Mouse (Mus musculus) forebrain, embryonic 12.5 days (tissue): ENCODE measurements around the gene Gm4312. TPM values are rescaled to one million over a fixed set of nuclear protein-coding genes. Genes with fewer than 3 reads are reported as not detected.
"Not testable (repeated sequence)": the region's sequence is repeated elsewhere in the genome, so short reads cannot be mapped to it uniquely, and the experiment has no call there.

ENCODE experiments used
- ATAC-seq: fragments of 200-750 bp; cut with Nextera tagmentation; 2 replicates; pipeline ENCODE4 v1.8.0; 2017; ENCODE audit warnings: moderate TSS enrichment; ENCODE audit not compliant: low FRiP score
- H3K27ac ChIP-seq: fragments of 300-500 bp; sonication (generic); 2 replicates; pipeline ENCODE4 v1.5.1; 2016; ENCODE audit warnings: mild to moderate bottlenecking
- H3K27me3 ChIP-seq: fragments of 300-500 bp; sonication (generic); 2 replicates; pipeline ENCODE4 v1.6.1; 2016; ENCODE audit warnings: mild to moderate bottlenecking
- H3K36me3 ChIP-seq: fragments of 300-500 bp; sonication (generic); replicated peaks from 2 replicates; pipeline ENCODE4 v1.6.1; 2016; ENCODE audit warnings: mild to moderate bottlenecking
- H3K4me1 ChIP-seq: fragments of 300-500 bp; sonication (generic); 2 replicates; pipeline ENCODE4 v1.6.1; 2016
- H3K4me2 ChIP-seq: fragments of 300-500 bp; sonication (generic); 2 replicates; pipeline ENCODE4 v1.6.1; 2016; ENCODE audit warnings: mild to moderate bottlenecking, moderate library complexity
- H3K4me3 ChIP-seq: fragments of 300-500 bp; sonication (generic); replicated peaks from 2 replicates; pipeline ENCODE4 v1.5.1; 2016; ENCODE audit warnings: mild to moderate bottlenecking
- H3K9ac ChIP-seq: fragments of 300-500 bp; sonication (generic); 2 replicates; pipeline ENCODE4 v1.6.1; 2016; ENCODE audit warnings: mild to moderate bottlenecking
- H3K9me3 ChIP-seq: fragments of 300-500 bp; sonication (generic); 2 replicates; pipeline ENCODE4 v1.6.1; 2016
- WGBS: fragments of 180-500 bp; shearing (Covaris S2); methylation state at CpG from one replicate; pipeline ENCODE4 v1.1.7; 2016; 5-methylcytosine and 5-hydroxymethylcytosine counted together
- polyA plus RNA-seq: library from polyadenylated mRNA; unstranded; fragments of >200 nt; fragmentation: Nextera tagmentation; extraction: Ambion mirVana; gene quantifications from 2 replicates; pipeline ENCODE4 v1.2.1, GENCODE M21; 2016

The Gm4312 gene
- not detected in 2 replicates for polyA plus RNA-seq

GRCm38 (mm10) chr10:100382460-100382859 lies at the start of gene Gm4312:
Gene Gm4312, minus strand, starts transcription at chr10:100382560.
- not testable (repeated sequence) for H3K9ac ChIP-seq, H3K27me3 ChIP-seq, H3K4me2 ChIP-seq, H3K4me3 ChIP-seq, ATAC-seq, H3K4me1 ChIP-seq, H3K27ac ChIP-seq, H3K9me3 ChIP-seq, H3K36me3 ChIP-seq
- WGBS, result no CpG with 5 or more reads among the region's 2 CpGs

GRCm38 (mm10) chr10:100427592-100427991 lies 45.2 kb upstream of the Gm4312 start:
- Histone ChIP-seq H3K9ac (no peak overlapping the region), H3K9me3 (no peaks in the 10 kb centered on the region), H3K4me2 (no peak overlapping the region), H3K36me3 (no peaks in the 10 kb centered on the region), H3K27ac (no peak overlapping the region), H3K27me3 (no peaks in the 10 kb centered on the region), H3K4me1 (no peaks in the 10 kb centered on the region), H3K4me3 (no peak overlapping the region)
- ATAC-seq, result no peak
- WGBS, result 90% methylated on average over 2 of the region's 2 CpGs

DNA sequence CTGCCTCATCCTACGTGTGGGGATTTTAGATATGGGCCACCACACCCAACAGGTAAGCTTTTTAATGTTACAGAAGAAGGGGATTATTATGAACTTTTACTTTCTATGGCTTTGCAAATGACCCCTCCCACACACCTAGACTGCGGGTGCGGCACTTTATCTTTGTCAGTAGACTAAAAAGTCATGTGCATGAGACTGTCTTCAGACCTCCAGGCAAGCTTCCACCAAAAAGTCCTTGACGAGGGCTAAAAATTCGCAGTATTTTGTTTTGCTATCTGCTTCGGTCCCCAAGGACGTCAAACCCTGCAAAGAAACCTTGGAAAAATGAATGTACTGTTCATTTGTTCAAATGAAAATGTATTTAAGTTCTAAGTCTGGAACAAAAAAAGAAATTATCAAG lies 33.2 kb upstream of the Gm4312 start:
- no peak overlapping the region for H3K4me3 ChIP-seq
- no peak overlapping the region for H3K27ac ChIP-seq
- ATAC-seq, result no peak
- no peaks in the 10 kb centered on the region for H3K4me1 ChIP-seq
- no peak overlapping the region for H3K9ac ChIP-seq
- WGBS, result 92% methylated on average over 7 of the region's 7 CpGs
- no peaks in the 10 kb centered on the region for H3K27me3 ChIP-seq
- H3K36me3 ChIP-seq, result no peaks in the 10 kb centered on the region
- no peak overlapping the region for H3K4me2 ChIP-seq
- H3K9me3 ChIP-seq, result no peaks in the 10 kb centered on the region

DNA sequence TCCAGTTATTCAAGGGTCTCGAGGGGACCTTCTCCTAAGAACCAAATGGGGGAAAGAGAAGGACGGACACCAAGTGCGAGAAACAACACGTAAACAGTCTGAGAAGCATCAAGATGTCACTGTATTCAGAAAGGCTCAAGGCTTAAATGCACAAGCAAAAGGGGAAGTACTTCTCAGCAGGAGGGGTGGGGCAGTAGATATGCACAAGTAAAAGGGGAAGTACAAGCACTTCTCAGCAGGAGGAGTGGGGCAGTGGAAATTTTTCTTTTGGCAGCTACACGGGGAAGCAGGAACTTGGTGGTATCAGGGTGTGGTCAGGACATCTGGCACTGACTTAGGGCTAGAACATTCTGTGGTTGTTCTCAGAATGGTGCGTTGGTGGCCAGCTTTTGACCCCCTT lies 19.9 kb upstream of the Gm4312 start:
- H3K4me3 ChIP-seq, H3K27ac ChIP-seq, H3K36me3 ChIP-seq, H3K9ac ChIP-seq, ATAC-seq, H3K4me2 ChIP-seq, H3K27me3 ChIP-seq, H3K4me1 ChIP-seq, H3K9me3 ChIP-seq: not testable (repeated sequence)
- WGBS, result 87% methylated on average over 6 of the region's 6 CpGs

DNA sequence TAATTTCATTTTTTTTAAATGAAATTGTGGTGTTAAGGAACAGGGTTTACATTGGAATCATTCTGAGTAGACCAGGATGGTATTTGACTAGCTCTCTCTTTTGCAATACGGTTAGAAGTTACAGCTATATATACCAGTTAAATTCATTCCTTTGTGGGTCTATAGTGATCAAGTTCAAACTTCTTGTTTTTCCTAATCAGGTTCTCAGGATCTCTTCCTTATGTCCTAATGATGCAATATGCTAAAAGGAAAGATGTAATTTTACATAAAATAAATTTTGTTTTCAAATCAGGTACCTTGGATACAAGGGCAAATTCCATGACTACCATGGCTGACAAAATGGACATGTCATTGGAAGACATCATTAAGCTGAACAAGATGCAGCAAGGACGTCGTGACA lies 21.3 kb downstream of the Gm4312 start, which contains the start of gene Gm4307:
Gene Gm4307 (plus strand): TSS at position 301 of the 400 bp plus-strand sequence.
- ATAC-seq, H3K27ac ChIP-seq, H3K4me2 ChIP-seq, H3K4me1 ChIP-seq, H3K36me3 ChIP-seq, H3K27me3 ChIP-seq, H3K4me3 ChIP-seq, H3K9me3 ChIP-seq, H3K9ac ChIP-seq: not testable (repeated sequence)
- no CpG with 5 or more reads among the region's 3 CpGs for WGBS

DNA sequence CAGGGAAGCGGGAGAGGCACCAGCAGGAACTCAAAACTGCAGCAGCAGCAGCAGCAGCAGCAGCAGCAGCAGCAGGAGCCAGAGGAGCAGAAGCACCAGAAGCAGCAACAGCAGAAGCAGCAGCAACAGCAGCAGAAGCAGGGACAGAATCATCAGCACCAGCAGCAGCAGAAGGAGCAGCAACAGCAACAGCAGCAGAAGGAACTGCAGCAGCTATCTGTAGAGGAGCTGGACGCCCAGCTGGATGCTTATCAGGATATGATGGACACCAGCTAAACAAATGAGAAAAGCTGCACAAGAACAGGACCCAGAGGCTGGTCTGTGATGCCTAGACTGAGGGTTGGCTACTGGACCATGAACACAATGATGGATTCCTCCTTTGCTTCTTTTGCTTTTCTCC lies 25.5 kb downstream of the Gm4312 start:
- WGBS, result 78% methylated on average over 2 of the region's 2 CpGs
- H3K36me3 ChIP-seq, result not testable (repeated sequence)

DNA sequence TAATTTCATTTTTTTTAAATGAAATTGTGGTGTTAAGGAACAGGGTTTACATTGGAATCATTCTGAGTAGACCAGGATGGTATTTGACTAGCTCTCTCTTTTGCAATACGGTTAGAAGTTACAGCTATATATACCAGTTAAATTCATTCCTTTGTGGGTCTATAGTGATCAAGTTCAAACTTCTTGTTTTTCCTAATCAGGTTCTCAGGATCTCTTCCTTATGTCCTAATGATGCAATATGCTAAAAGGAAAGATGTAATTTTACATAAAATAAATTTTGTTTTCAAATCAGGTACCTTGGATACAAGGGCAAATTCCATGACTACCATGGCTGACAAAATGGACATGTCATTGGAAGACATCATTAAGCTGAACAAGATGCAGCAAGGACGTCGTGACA lies 31.6 kb downstream of the Gm4312 start, which contains the start of gene Gm4305:
Gene Gm4305 (plus strand): TSS at position 301 of the 400 bp plus-strand sequence.
- H3K9ac ChIP-seq, H3K36me3 ChIP-seq, ATAC-seq, H3K4me3 ChIP-seq, H3K4me2 ChIP-seq, H3K27ac ChIP-seq, H3K27me3 ChIP-seq, H3K9me3 ChIP-seq, H3K4me1 ChIP-seq: not testable (repeated sequence)
- WGBS, result no CpG with 5 or more reads among the region's 3 CpGs

More for the DNA sequence above, 25.5 kb downstream of the Gm4312 start:
- ATAC-seq, H3K27ac ChIP-seq, H3K4me3 ChIP-seq, H3K27me3 ChIP-seq, H3K4me1 ChIP-seq, H3K9me3 ChIP-seq, H3K9ac ChIP-seq, H3K4me2 ChIP-seq: not testable (repeated sequence)

DNA sequence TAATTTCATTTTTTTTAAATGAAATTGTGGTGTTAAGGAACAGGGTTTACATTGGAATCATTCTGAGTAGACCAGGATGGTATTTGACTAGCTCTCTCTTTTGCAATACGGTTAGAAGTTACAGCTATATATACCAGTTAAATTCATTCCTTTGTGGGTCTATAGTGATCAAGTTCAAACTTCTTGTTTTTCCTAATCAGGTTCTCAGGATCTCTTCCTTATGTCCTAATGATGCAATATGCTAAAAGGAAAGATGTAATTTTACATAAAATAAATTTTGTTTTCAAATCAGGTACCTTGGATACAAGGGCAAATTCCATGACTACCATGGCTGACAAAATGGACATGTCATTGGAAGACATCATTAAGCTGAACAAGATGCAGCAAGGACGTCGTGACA lies 36.7 kb downstream of the Gm4312 start, which contains the start of gene Gm4303:
Gene Gm4303 (plus strand): TSS at position 301 of the 400 bp plus-strand sequence.
- H3K4me2 ChIP-seq, H3K9ac ChIP-seq, H3K36me3 ChIP-seq, H3K27me3 ChIP-seq, H3K27ac ChIP-seq, H3K9me3 ChIP-seq, H3K4me3 ChIP-seq, ATAC-seq, H3K4me1 ChIP-seq: not testable (repeated sequence)
- WGBS, result no CpG with 5 or more reads among the region's 3 CpGs

DNA sequence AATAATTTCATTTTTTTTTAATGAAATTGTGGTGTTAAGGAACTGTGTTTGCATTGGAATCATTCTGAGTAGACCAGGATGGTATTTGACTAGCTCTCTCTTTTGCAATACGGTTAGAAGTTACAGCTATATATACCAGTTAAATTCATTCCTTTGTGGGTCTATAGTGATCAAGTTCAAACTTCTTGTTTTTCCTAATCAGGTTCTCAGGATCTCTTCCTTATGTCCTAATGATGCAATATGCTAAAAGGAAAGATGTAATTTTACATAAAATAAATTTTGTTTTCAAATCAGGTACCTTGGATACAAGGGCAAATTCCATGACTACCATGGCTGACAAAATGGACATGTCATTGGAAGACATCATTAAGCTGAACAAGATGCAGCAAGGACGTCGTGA lies 41.8 kb downstream of the Gm4312 start, which contains the start of gene Gm4302:
Gene Gm4302 (plus strand): TSS at position 301 of the 400 bp plus-strand sequence.
- not testable (repeated sequence) for H3K9ac ChIP-seq
- WGBS, result no CpG with 5 or more reads among the region's 3 CpGs

DNA sequence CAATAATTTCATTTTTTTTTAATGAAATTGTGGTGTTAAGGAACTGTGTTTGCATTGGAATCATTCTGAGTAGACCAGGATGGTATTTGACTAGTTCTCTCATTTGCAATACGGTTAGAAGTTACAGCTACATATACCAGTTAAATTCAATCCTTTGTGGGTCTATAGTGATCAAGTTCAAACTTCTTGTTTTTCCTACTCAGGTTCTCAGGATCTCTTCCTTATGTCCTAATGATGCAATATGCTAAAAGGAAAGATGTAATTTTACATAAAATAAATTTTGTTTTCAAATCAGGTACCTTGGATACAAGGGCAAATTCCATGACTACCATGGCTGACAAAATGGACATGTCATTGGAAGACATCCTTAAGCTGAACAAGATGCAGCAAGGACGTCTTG lies 47.0 kb downstream of the Gm4312 start, which contains the start of gene Gm4301:
Gene Gm4301 (plus strand): TSS at position 301 of the 400 bp plus-strand sequence.
- H3K4me1 ChIP-seq, ATAC-seq, H3K4me2 ChIP-seq, H3K36me3 ChIP-seq, H3K9me3 ChIP-seq, H3K4me3 ChIP-seq, H3K9ac ChIP-seq, H3K27me3 ChIP-seq, H3K27ac ChIP-seq: not testable (repeated sequence)
- WGBS, result no CpG with 5 or more reads among the region's 2 CpGs

More for the DNA sequence above, 41.8 kb downstream of the Gm4312 start, which contains the start of gene Gm4302:
- H3K4me3 ChIP-seq, H3K9me3 ChIP-seq, H3K36me3 ChIP-seq, H3K4me2 ChIP-seq, H3K4me1 ChIP-seq, H3K27ac ChIP-seq, H3K27me3 ChIP-seq, ATAC-seq: not testable (repeated sequence)

Other genes starting within 250 kb of the Gm4312 start
- not detected in 2 replicates for gene Gm4301, start 46.9 kb downstream of the Gm4312 start, polyA plus RNA-seq
- not detected in 2 replicates for gene Gm4302, start 41.7 kb downstream of the Gm4312 start, polyA plus RNA-seq
- not detected in 2 replicates for gene Gm4303, start 36.6 kb downstream of the Gm4312 start, polyA plus RNA-seq
- gene Gm4305, start 31.5 kb downstream of the Gm4312 start, polyA plus RNA-seq, result not detected in 2 replicates
- not detected in 2 replicates for gene Gm4307, start 21.2 kb downstream of the Gm4312 start, polyA plus RNA-seq
- 20.0 and 20.5 TPM in 2 replicates for gene Tmtc3, start 104.8 kb upstream of the Gm4312 start, polyA plus RNA-seq
- gene Cep290, start 105.0 kb upstream of the Gm4312 start, polyA plus RNA-seq, result 8.5 and 9.3 TPM in 2 replicates
- 11.4 and 11.9 TPM in 2 replicates for gene 4930430F08Rik, start 207.9 kb upstream of the Gm4312 start, polyA plus RNA-seq
- not detected in 2 replicates for gene 1700017N19Rik, start 207.9 kb upstream of the Gm4312 start, polyA plus RNA-seq